Mouse (Mus musculus): ENCODE measurements around the gene Vmn1r200. TPM values are rescaled to one million over a fixed set of nuclear protein-coding genes. Genes with fewer than 3 reads are reported as not detected.
"Not testable (repeated sequence)": the region's sequence is repeated elsewhere in the genome, so short reads cannot be mapped to it uniquely, and the experiment has no call there.

Vmn1r200 gene
- polyA plus RNA-seq (2012; rRNA removed): 0.10 TPM in 1 of 2 replicates, not detected in the other

DNA sequence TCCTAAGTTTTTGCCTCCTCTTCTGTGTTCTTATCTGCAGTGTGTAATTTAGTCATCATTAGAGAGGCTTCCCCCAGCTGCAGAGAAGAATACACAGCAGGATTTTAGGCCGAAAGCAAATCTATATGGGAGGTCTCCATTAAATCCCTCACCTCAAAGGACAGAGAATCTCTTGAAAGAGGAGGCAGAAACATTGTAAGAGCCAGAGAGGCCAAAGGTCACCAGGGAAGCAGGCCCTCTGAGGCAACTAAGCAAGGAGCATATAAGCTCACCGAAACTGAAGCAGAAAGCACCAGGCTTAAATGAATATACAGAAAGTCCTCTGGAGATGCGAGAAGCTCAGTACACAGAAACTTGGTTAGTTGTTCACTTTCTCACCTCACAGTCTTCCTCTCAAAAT, at the start of gene Vmn1r200:
Gene Vmn1r200 (plus strand): TSS at position 301 of the 400 bp plus-strand sequence.
- DNase-seq: no peak
- H3K27me3 ChIP-seq (ENCODE audit: control insufficient read depth, insufficient read depth, low read length): no peaks in the 10 kb centered on the region
- no peak within 1 kb of the TSS for H3K4me3 ChIP-seq (replicated peaks; ENCODE audit: insufficient read depth, low read depth, low read length)
- TF ChIP-seq CTCF (IDR thresholded peaks at IDR 0.05; ENCODE audit: borderline replicate concordance, insufficient read depth, low read depth, low read length): no peak
- no peak for TF ChIP-seq POLR2A (IDR thresholded peaks at IDR 0.05; ENCODE audit: borderline replicate concordance, insufficient read depth, low read length)
- WGBS: 28% methylated on average over 3 of the region's 3 CpGs
- no peaks in the 10 kb centered on the region for H3K4me1 ChIP-seq (ENCODE audit: control insufficient read depth, insufficient read depth, low read length)
- no peak within 1 kb of the TSS for H3K27ac ChIP-seq (ENCODE audit: insufficient read depth, low read length)

- Histone ChIP-seq H3K27ac (ENCODE audit: insufficient read depth, low read length) (no peak within 1 kb of the TSS), H3K27me3 (ENCODE audit: control insufficient read depth, insufficient read depth, low read length) (no peaks in the 10 kb centered on the region), H3K4me3 (replicated peaks; ENCODE audit: insufficient read depth, low read depth, low read length) (no peak within 1 kb of the TSS), H3K4me1 (ENCODE audit: control insufficient read depth, insufficient read depth, low read length) (no peaks in the 10 kb centered on the region)
- 44% methylated on average over 1 of the region's 1 CpGs for WGBS
- DNase-seq: no peak
- TF ChIP-seq CTCF (IDR thresholded peaks at IDR 0.05; ENCODE audit: borderline replicate concordance, insufficient read depth, low read depth, low read length): no peak
- no peak for TF ChIP-seq POLR2A (IDR thresholded peaks at IDR 0.05; ENCODE audit: borderline replicate concordance, insufficient read depth, low read length)
Measured at GRCm38 (mm10) chr13:22350064-22350463, 40.1 kb upstream of the Vmn1r200 start, which contains the start of gene Vmn1r198. Gene Vmn1r198 (plus strand): TSS chr13:22350364.

- DNase-seq: no peak
- no peak for TF ChIP-seq CTCF (IDR thresholded peaks at IDR 0.05; ENCODE audit: borderline replicate concordance, insufficient read depth, low read depth, low read length)
- TF ChIP-seq POLR2A (IDR thresholded peaks at IDR 0.05; ENCODE audit: borderline replicate concordance, insufficient read depth, low read length): no peak
- 80% methylated on average over 1 of the region's 1 CpGs for WGBS
- Histone ChIP-seq H3K4me3 (replicated peaks; ENCODE audit: insufficient read depth, low read depth, low read length) (no peak overlapping the region), H3K27ac (ENCODE audit: insufficient read depth, low read length) (no peak overlapping the region), H3K27me3 (ENCODE audit: control insufficient read depth, insufficient read depth, low read length) (no peaks in the 10 kb centered on the region), H3K4me1 (ENCODE audit: control insufficient read depth, insufficient read depth, low read length) (no peaks in the 10 kb centered on the region)
Measured at GRCm38 (mm10) chr13:22350813-22351212, 39.4 kb upstream of the Vmn1r200 start.

DNA sequence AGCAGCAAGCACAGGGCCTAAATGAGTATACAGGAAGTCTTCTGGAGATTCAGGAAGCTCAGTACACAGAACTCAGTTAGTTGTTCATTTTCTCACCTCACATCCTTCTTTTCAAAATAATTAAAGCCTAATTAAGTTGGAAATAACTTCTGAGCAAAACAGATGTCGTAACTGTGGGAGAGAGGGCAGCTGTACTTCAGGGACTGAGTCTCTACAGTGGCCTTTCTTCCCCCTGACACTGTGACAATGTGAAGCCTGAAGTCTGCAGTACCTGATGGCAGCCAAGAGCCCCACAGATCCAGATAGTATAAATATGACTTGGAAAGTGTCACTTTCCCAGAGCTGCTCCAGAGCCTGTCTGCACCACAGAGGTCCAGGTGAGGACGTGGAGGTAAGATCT, 10.7 kb upstream of the Vmn1r200 start, which contains the start of gene Vmn1r199:
Gene Vmn1r199 (plus strand): TSS at position 301 of the 400 bp plus-strand sequence.
- no peak for TF ChIP-seq POLR2A (IDR thresholded peaks at IDR 0.05; ENCODE audit: borderline replicate concordance, insufficient read depth, low read length)
- no peak for TF ChIP-seq CTCF (IDR thresholded peaks at IDR 0.05; ENCODE audit: borderline replicate concordance, insufficient read depth, low read depth, low read length)
- Histone ChIP-seq H3K27me3 (ENCODE audit: control insufficient read depth, insufficient read depth, low read length) (no peaks in the 10 kb centered on the region), H3K4me1 (ENCODE audit: control insufficient read depth, insufficient read depth, low read length) (no peaks in the 10 kb centered on the region), H3K4me3 (replicated peaks; ENCODE audit: insufficient read depth, low read depth, low read length) (no peak within 1 kb of the TSS), H3K27ac (ENCODE audit: insufficient read depth, low read length) (no peak within 1 kb of the TSS)
- WGBS: 66% methylated on average over 2 of the region's 2 CpGs
- DNase-seq: no peak

GRCm38 (mm10) chr13:22381128-22381527, 9.0 kb upstream of the Vmn1r200 start:
- DNase-seq; H3K4me1 ChIP-seq (ENCODE audit: control insufficient read depth, insufficient read depth, low read length); H3K4me3 ChIP-seq (replicated peaks; ENCODE audit: insufficient read depth, low read depth, low read length); H3K27ac ChIP-seq (ENCODE audit: insufficient read depth, low read length); H3K27me3 ChIP-seq (ENCODE audit: control insufficient read depth, insufficient read depth, low read length): not testable (repeated sequence)
- WGBS: 41% methylated on average over 3 of the region's 3 CpGs

- Histone ChIP-seq H3K4me3 (replicated peaks; ENCODE audit: insufficient read depth, low read depth, low read length) (no peak overlapping the region), H3K4me1 (ENCODE audit: control insufficient read depth, insufficient read depth, low read length) (no peaks in the 10 kb centered on the region), H3K27ac (ENCODE audit: insufficient read depth, low read length) (no peak overlapping the region), H3K27me3 (ENCODE audit: control insufficient read depth, insufficient read depth, low read length) (no peaks in the 10 kb centered on the region)
- 71% methylated on average over 3 of the region's 3 CpGs for whole genome bisulfite sequencing
- DNase-seq: no peak
- TF ChIP-seq CTCF (IDR thresholded peaks at IDR 0.05; ENCODE audit: borderline replicate concordance, insufficient read depth, low read depth, low read length) (no peak), POLR2A (IDR thresholded peaks at IDR 0.05; ENCODE audit: borderline replicate concordance, insufficient read depth, low read length) (no peak)
Measured at GRCm38 (mm10) chr13:22383401-22383800, 6.8 kb upstream of the Vmn1r200 start.

- Histone ChIP-seq H3K27ac (ENCODE audit: insufficient read depth, low read length) (no peak overlapping the region), H3K27me3 (ENCODE audit: control insufficient read depth, insufficient read depth, low read length) (no peaks in the 10 kb centered on the region), H3K4me1 (ENCODE audit: control insufficient read depth, insufficient read depth, low read length) (no peaks in the 10 kb centered on the region), H3K4me3 (replicated peaks; ENCODE audit: insufficient read depth, low read depth, low read length) (no peak overlapping the region)
- TF ChIP-seq CTCF (IDR thresholded peaks at IDR 0.05; ENCODE audit: borderline replicate concordance, insufficient read depth, low read depth, low read length): no peak
- no peak for TF ChIP-seq POLR2A (IDR thresholded peaks at IDR 0.05; ENCODE audit: borderline replicate concordance, insufficient read depth, low read length)
- no peak for DNase-seq
- 87% methylated on average over 1 of the region's 1 CpGs for WGBS
Measured at GRCm38 (mm10) chr13:22387050-22387449, 3.1 kb upstream of the Vmn1r200 start.

- WGBS: 19% methylated on average over 1 of the region's 1 CpGs
- H3K4me1 ChIP-seq (ENCODE audit: control insufficient read depth, insufficient read depth, low read length): no peaks in the 10 kb centered on the region
- TF ChIP-seq POLR2A (IDR thresholded peaks at IDR 0.05; ENCODE audit: borderline replicate concordance, insufficient read depth, low read length) (no peak), CTCF (IDR thresholded peaks at IDR 0.05; ENCODE audit: borderline replicate concordance, insufficient read depth, low read depth, low read length) (no peak)
- no peak overlapping the region for H3K4me3 ChIP-seq (replicated peaks; ENCODE audit: insufficient read depth, low read depth, low read length)
- no peaks in the 10 kb centered on the region for H3K27me3 ChIP-seq (ENCODE audit: control insufficient read depth, insufficient read depth, low read length)
- no peak for DNase-seq
- no peak overlapping the region for H3K27ac ChIP-seq (ENCODE audit: insufficient read depth, low read length)
Measured at GRCm38 (mm10) chr13:22402978-22403377, 12.8 kb downstream of the Vmn1r200 start.

Other genes with a start within 250 kb of the Vmn1r200 start
- not detected in 2 replicates for gene Vmn1r191, start 206.4 kb upstream of the Vmn1r200 start, polyA plus RNA-seq (2012; rRNA removed)
- not detected in 2 replicates for gene Vmn1r192, start 199.2 kb upstream of the Vmn1r200 start, polyA plus RNA-seq (2012; rRNA removed)
- not detected in 2 replicates for gene Vmn1r193, start 167.2 kb upstream of the Vmn1r200 start, polyA plus RNA-seq (2012; rRNA removed)
- gene Vmn1r194, start 146.2 kb upstream of the Vmn1r200 start, polyA plus RNA-seq (2012; rRNA removed): not detected in 2 replicates
- gene Vmn1r195, start 119.9 kb upstream of the Vmn1r200 start, polyA plus RNA-seq (2012; rRNA removed): not detected in 2 replicates
- gene Vmn1r196, start 100.5 kb upstream of the Vmn1r200 start, polyA plus RNA-seq (2012; rRNA removed): not detected in 2 replicates
- not detected in 2 replicates for gene Vmn1r197, start 65.8 kb upstream of the Vmn1r200 start, polyA plus RNA-seq (2012; rRNA removed)
- not detected in 2 replicates for gene Vmn1r198, start 40.0 kb upstream of the Vmn1r200 start, polyA plus RNA-seq (2012; rRNA removed)
- gene Vmn1r199, start 10.6 kb upstream of the Vmn1r200 start, polyA plus RNA-seq (2012; rRNA removed): not detected in 2 replicates
- gene Vmn1r201, start 81.5 kb downstream of the Vmn1r200 start, polyA plus RNA-seq (2012; rRNA removed): not detected in 2 replicates
- gene Vmn1r202, start 115.0 kb downstream of the Vmn1r200 start, polyA plus RNA-seq (2012; rRNA removed): 0.03 TPM in 1 of 2 replicates, not detected in the other
- gene Vmn1r203, start 127.7 kb downstream of the Vmn1r200 start, polyA plus RNA-seq (2012; rRNA removed): not detected in 2 replicates
- gene Vmn1r204, start 162.8 kb downstream of the Vmn1r200 start, polyA plus RNA-seq (2012; rRNA removed): not detected in 2 replicates
- not detected in 2 replicates for gene Vmn1r205, start 202.6 kb downstream of the Vmn1r200 start, polyA plus RNA-seq (2012; rRNA removed)
- 0.43 and 0.56 TPM in 2 replicates for gene Vmn1r206, start 233.9 kb downstream of the Vmn1r200 start, polyA plus RNA-seq (2012; rRNA removed)